Mouse (Mus musculus): ENCODE data around the gene Rnf169. TPM values are rescaled to one million over a fixed set of nuclear protein-coding genes. Genes with fewer than 3 reads are reported as not detected.

The Rnf169 gene
- polyA plus RNA-seq, 1 experiment from 2014 or later: 2.7 TPM

GRCm38 (mm10) chr7:99911038-99911437 is 69.2 kb downstream of the Rnf169 start:
- no peaks in the 10 kb centered on the region for H3K9me3 ChIP-seq (replicated peaks)
- no peak overlapping the region for H3K4me2 ChIP-seq
- H3K27ac ChIP-seq: no peak overlapping the region
- no peak overlapping the region for H3K9ac ChIP-seq
- 0 out of 2 replicates have a peak, but pooled peaks cover 2% of the 10 kb centered on the region for H3K4me1 ChIP-seq (replicated peaks)
- peaks cover 14% of the 10 kb centered on the region for H3K27me3 ChIP-seq
- no peaks in the 10 kb centered on the region for H3K36me3 ChIP-seq
- WGBS: 75% methylated on average over 5 of the region's 5 CpGs
- H3K4me3 ChIP-seq: no peak overlapping the region
- ATAC-seq (replicated peaks; ENCODE audit: insufficient number of reproducible peaks, insufficient read depth, low FRiP score, low read depth): no peak

GRCm38 (mm10) chr7:99907463-99907862 is 72.8 kb downstream of the Rnf169 start:
- H3K27ac ChIP-seq: no peak overlapping the region
- 42% methylated on average over 3 of the region's 3 CpGs for WGBS
- no peak for ATAC-seq (replicated peaks; ENCODE audit: insufficient number of reproducible peaks, insufficient read depth, low FRiP score, low read depth)
- no peak overlapping the region for H3K9ac ChIP-seq
- H3K4me1 ChIP-seq (replicated peaks): peaks cover 6% of the 10 kb centered on the region; the same call in 1 of the 2 replicates
- H3K4me2 ChIP-seq: no peak overlapping the region
- H3K4me3 ChIP-seq: no peak overlapping the region
- H3K27me3 ChIP-seq: no peaks in the 10 kb centered on the region
- H3K9me3 ChIP-seq (replicated peaks): no peaks in the 10 kb centered on the region
- no peaks in the 10 kb centered on the region for H3K36me3 ChIP-seq

- no peak for ATAC-seq (replicated peaks; ENCODE audit: insufficient number of reproducible peaks, insufficient read depth, low FRiP score, low read depth)
- Histone ChIP-seq H3K27me3 (no peaks in the 10 kb centered on the region), H3K36me3 (no peaks in the 10 kb centered on the region), H3K4me1 (replicated peaks) (peaks cover 6% of the 10 kb centered on the region; the same call in 1 of the 2 replicates), H3K4me3 (no peak overlapping the region), H3K9me3 (replicated peaks) (no peaks in the 10 kb centered on the region), H3K9ac (no peak overlapping the region), H3K4me2 (no peak overlapping the region), H3K27ac (no peak overlapping the region)
- 88% methylated on average over 3 of the region's 3 CpGs for WGBS
Measured at GRCm38 (mm10) chr7:99906346-99906745, 73.9 kb downstream of the Rnf169 start.

- no peak overlapping the region for H3K9ac ChIP-seq
- no peak overlapping the region for H3K4me3 ChIP-seq
- H3K9me3 ChIP-seq (replicated peaks): no peaks in the 10 kb centered on the region
- no peaks in the 10 kb centered on the region for H3K36me3 ChIP-seq
- no peak overlapping the region for H3K4me2 ChIP-seq
- H3K4me1 ChIP-seq (replicated peaks): peaks cover 6% of the 10 kb centered on the region; the same call in 1 of the 2 replicates
- H3K27ac ChIP-seq: no peak overlapping the region
- H3K27me3 ChIP-seq: no peaks in the 10 kb centered on the region
- ATAC-seq (replicated peaks; ENCODE audit: insufficient number of reproducible peaks, insufficient read depth, low FRiP score, low read depth): no peak
- 34% methylated on average over 3 of the region's 3 CpGs for WGBS
Measured at GRCm38 (mm10) chr7:99904421-99905005, 75.7 kb downstream of the Rnf169 start.

GRCm38 (mm10) chr7:99902918-99903665 is 77.2 kb downstream of the Rnf169 start:
- Histone ChIP-seq H3K27me3 (no peaks in the 10 kb centered on the region), H3K9ac (no peak overlapping the region), H3K4me1 (replicated peaks) (peaks cover 6% of the 10 kb centered on the region; the same call in 1 of the 2 replicates), H3K4me2 (no peak overlapping the region), H3K4me3 (no peak overlapping the region), H3K9me3 (replicated peaks) (no peaks in the 10 kb centered on the region), H3K27ac (no peak overlapping the region; the same call in 1 of the 2 replicates), H3K36me3 (no peaks in the 10 kb centered on the region)
- ATAC-seq (replicated peaks; ENCODE audit: insufficient number of reproducible peaks, insufficient read depth, low FRiP score, low read depth): no peak; the same call in 1 of the 2 replicates
- WGBS: 52% methylated on average over 11 of the region's 11 CpGs

- Histone ChIP-seq H3K4me2 (no peak overlapping the region), H3K27me3 (no peaks in the 10 kb centered on the region), H3K9ac (no peak overlapping the region), H3K27ac (no peak overlapping the region), H3K36me3 (no peaks in the 10 kb centered on the region), H3K4me3 (no peak overlapping the region), H3K9me3 (replicated peaks) (no peaks in the 10 kb centered on the region), H3K4me1 (replicated peaks) (peaks cover 6% of the 10 kb centered on the region; the same call in 1 of the 2 replicates)
- 57% methylated on average over 4 of the region's 4 CpGs for WGBS
- ATAC-seq (replicated peaks; ENCODE audit: insufficient number of reproducible peaks, insufficient read depth, low FRiP score, low read depth): no peak
Measured at GRCm38 (mm10) chr7:99902208-99902607, 78.0 kb downstream of the Rnf169 start.

GRCm38 (mm10) chr7:99896905-99897304 is 83.3 kb downstream of the Rnf169 start:
- H3K36me3 ChIP-seq: no peaks in the 10 kb centered on the region
- ATAC-seq (replicated peaks; ENCODE audit: insufficient number of reproducible peaks, insufficient read depth, low FRiP score, low read depth): no peak
- no peaks in the 10 kb centered on the region for H3K27me3 ChIP-seq
- H3K4me1 ChIP-seq (replicated peaks): no peaks in the 10 kb centered on the region
- no peaks in the 10 kb centered on the region for H3K9me3 ChIP-seq (replicated peaks)
- no peak overlapping the region for H3K4me3 ChIP-seq
- 78% methylated on average over 4 of the region's 4 CpGs for WGBS
- no peak overlapping the region for H3K4me2 ChIP-seq
- H3K9ac ChIP-seq: no peak overlapping the region
- H3K27ac ChIP-seq: no peak overlapping the region

GRCm38 (mm10) chr7:99894478-99894877 is 85.8 kb downstream of the Rnf169 start:
- Histone ChIP-seq H3K36me3 (no peaks in the 10 kb centered on the region), H3K4me3 (no peak overlapping the region), H3K4me1 (replicated peaks) (0 out of 2 replicates have a peak, but pooled peaks cover under 1% of the 10 kb centered on the region), H3K9me3 (replicated peaks) (no peaks in the 10 kb centered on the region), H3K4me2 (no peak overlapping the region), H3K9ac (no peak overlapping the region), H3K27me3 (no peaks in the 10 kb centered on the region), H3K27ac (no peak overlapping the region)
- no peak for ATAC-seq (replicated peaks; ENCODE audit: insufficient number of reproducible peaks, insufficient read depth, low FRiP score, low read depth)
- 76% methylated on average over 6 of the region's 6 CpGs for WGBS

- H3K4me2 ChIP-seq: no peak overlapping the region
- 0 out of 2 replicates have a peak, but pooled peaks cover 2% of the 10 kb centered on the region for H3K4me1 ChIP-seq (replicated peaks)
- H3K9ac ChIP-seq: no peak overlapping the region
- no peaks in the 10 kb centered on the region for H3K36me3 ChIP-seq
- no peak for ATAC-seq (replicated peaks; ENCODE audit: insufficient number of reproducible peaks, insufficient read depth, low FRiP score, low read depth)
- 82% methylated on average over 3 of the region's 3 CpGs for WGBS
- no peak overlapping the region for H3K27ac ChIP-seq
- H3K27me3 ChIP-seq: no peaks in the 10 kb centered on the region
- H3K4me3 ChIP-seq: no peak overlapping the region
- no peaks in the 10 kb centered on the region for H3K9me3 ChIP-seq (replicated peaks)
Measured at GRCm38 (mm10) chr7:99893967-99894366, 86.3 kb downstream of the Rnf169 start.

- H3K27me3 ChIP-seq: no peaks in the 10 kb centered on the region
- H3K4me2 ChIP-seq: no peak overlapping the region
- H3K9ac ChIP-seq: no peak overlapping the region
- 0 out of 2 replicates have a peak, but pooled peaks cover 2% of the 10 kb centered on the region for H3K4me1 ChIP-seq (replicated peaks)
- no peaks in the 10 kb centered on the region for H3K36me3 ChIP-seq
- no peak for ATAC-seq (replicated peaks; ENCODE audit: insufficient number of reproducible peaks, insufficient read depth, low FRiP score, low read depth)
- no peaks in the 10 kb centered on the region for H3K9me3 ChIP-seq (replicated peaks)
- no peak overlapping the region for H3K4me3 ChIP-seq
- 80% methylated on average over 2 of the region's 2 CpGs for WGBS
- no peak overlapping the region for H3K27ac ChIP-seq
Measured at GRCm38 (mm10) chr7:99892351-99892750, 87.9 kb downstream of the Rnf169 start.

- Histone ChIP-seq H3K27ac (no peak overlapping the region), H3K9me3 (replicated peaks) (no peaks in the 10 kb centered on the region), H3K27me3 (no peaks in the 10 kb centered on the region), H3K4me1 (replicated peaks) (0 out of 2 replicates have a peak, but pooled peaks cover 2% of the 10 kb centered on the region), H3K36me3 (no peaks in the 10 kb centered on the region), H3K9ac (no peak overlapping the region), H3K4me2 (no peak overlapping the region), H3K4me3 (no peak overlapping the region)
- 49% methylated on average over 3 of the region's 3 CpGs for WGBS
- ATAC-seq (replicated peaks; ENCODE audit: insufficient number of reproducible peaks, insufficient read depth, low FRiP score, low read depth): no peak
Measured at GRCm38 (mm10) chr7:99891471-99891870, 88.8 kb downstream of the Rnf169 start.
